Mouse (Mus musculus) bone marrow, adult 2 months (tissue): Measurements from ENCODE around the gene Elf5. TPM values are rescaled to one million over a fixed set of nuclear protein-coding genes. Genes with fewer than 3 reads are reported as not detected.

Experiments used
- H3K27ac ChIP-seq: fragments of 200-500 bp; 2 replicates; pipeline ENCODE4 v1.5.1; 2012; ENCODE audit warnings: low read depth, mild to moderate bottlenecking, control low read depth, inconsistent platforms, low read length; ENCODE audit not compliant: control insufficient read depth, poor library complexity, insufficient read depth
- H3K4me1 ChIP-seq: fragments of 200-500 bp; 2 replicates; pipeline ENCODE4 v1.6.1; 2011; ENCODE audit warnings: low read length; ENCODE audit not compliant: control insufficient read depth, insufficient read depth
- H3K4me3 ChIP-seq: fragments of 200-500 bp; replicated peaks from 2 replicates; pipeline ENCODE3; 2011; ENCODE audit warnings: mild to moderate bottlenecking, low read depth, low read length, control low read depth; ENCODE audit not compliant: control insufficient read depth
- CTCF ChIP-seq: fragments of 200-500 bp; IDR thresholded peaks from 2 replicates; pipeline ENCODE4 v1.5.1; 2011; ENCODE audit warnings: low read length, control low read depth; ENCODE audit not compliant: control insufficient read depth, insufficient read depth
- POLR2A ChIP-seq: fragments of 200-500 bp; IDR thresholded peaks from 2 replicates; pipeline ENCODE4 v1.6.1; 2011; ENCODE audit warnings: low read depth, mild to moderate bottlenecking, control low read depth, low read length, borderline replicate concordance; ENCODE audit not compliant: control insufficient read depth
- WGBS: fragments of 180-500 bp; shearing (Covaris S2); methylation state at CpG from one replicate; pipeline ENCODE4 v1.1.7; 2018; 5-methylcytosine and 5-hydroxymethylcytosine counted together
- polyA plus RNA-seq: library from polyadenylated mRNA; stranded (reverse); fragments of >200 nt; gene quantifications from 2 replicates; pipeline ENCODE4 v1.2.4, GENCODE M21; 2011; ENCODE audit warnings: low replicate concordance; ENCODE audit not compliant: missing spikeins, insufficient read depth, insufficient read length

The Elf5 gene
- polyA plus RNA-seq, 1 experiment: not detected

- TF ChIP-seq POLR2A (no peak), CTCF (no peak)
- peak overlapping the region; percentile 92; the same call in 1 of the 2 replicates for H3K27ac ChIP-seq
- H3K4me1 ChIP-seq: peaks cover 2% of the 10 kb centered on the region
- WGBS: 19% methylated on average over 5 of the region's 5 CpGs
- peak overlapping the region; percentile 99 for H3K4me3 ChIP-seq
Measured at GRCm38 (mm10) chr2:103483986-103484520, 72.6 kb downstream of the Elf5 start.

DNA sequence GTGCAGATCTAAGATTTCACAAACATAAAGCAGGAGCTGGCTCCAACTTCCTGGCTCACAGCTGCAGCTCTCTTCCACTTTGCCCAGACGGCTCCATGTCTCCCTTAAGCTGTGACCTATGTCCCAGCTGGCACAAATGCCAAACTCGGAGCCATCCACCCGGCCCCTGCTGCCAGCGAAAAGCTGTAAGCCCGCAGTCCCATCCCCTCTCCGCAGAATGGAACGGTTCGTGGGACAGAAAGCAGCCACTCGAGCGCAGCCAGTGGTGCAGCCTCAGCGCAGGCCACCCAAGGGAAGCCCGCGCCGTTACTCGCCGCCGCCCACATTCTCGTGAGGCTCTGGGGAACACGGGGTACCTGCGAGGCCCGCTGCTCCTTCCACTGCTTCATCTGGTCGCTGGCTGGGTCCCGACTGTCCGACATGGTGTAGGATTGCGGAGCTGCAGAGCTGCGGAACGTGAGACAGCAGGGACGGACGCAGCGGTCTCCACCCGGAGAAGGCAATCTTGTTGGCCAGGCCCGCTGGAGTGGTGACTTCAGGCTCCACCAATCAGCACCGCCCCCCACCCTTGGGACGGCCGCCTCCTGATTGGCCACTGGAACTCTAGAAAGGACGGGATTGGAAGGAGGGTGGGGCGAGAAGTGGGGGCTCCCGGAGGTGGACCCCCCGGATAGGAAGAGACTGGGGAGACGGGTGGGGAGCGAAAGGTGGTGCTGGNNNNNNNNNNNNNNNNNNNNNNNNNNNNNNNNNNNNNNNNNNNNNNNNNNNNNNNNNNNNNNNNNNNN lies 73.3 kb downstream of the Elf5 start, which contains the start of gene Cat:
Gene Cat (minus strand): TSS at position 544 of the 785 bp plus-strand sequence.
- TF ChIP-seq CTCF: peak; percentile 14; the same call in 1 of the 2 replicates
- peak; percentile 100 for TF ChIP-seq POLR2A
- H3K27ac ChIP-seq: peak within 1 kb of the TSS; percentile 92
- H3K4me1 ChIP-seq: peaks cover 2% of the 10 kb centered on the region
- under 1% methylated on average over 41 of the region's 41 CpGs for WGBS
- H3K4me3 ChIP-seq: peak within 1 kb of the TSS; percentile 99

DNA sequence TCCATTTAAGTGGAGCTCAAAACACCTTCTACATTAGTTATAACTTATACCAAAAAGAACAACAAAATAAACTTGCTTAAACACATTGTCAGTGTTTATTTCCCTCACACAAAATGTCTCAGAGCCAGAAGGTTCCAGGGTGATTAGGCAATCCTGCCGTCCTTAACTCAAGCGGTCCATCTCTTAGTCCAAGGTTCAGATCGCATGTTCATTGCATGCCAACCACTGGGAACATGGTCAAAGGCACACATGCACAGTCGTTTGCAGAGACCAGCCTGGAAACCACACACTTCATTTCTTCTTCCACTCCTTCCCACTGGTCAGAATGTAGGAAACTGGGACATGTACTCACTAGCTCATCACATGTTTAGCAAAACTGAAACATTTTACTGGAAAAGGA lies 81.0 kb downstream of the Elf5 start:
- Histone ChIP-seq H3K4me1 (no peaks in the 10 kb centered on the region; the same call in 1 of the 2 replicates), H3K27ac (no peak overlapping the region), H3K4me3 (no peak overlapping the region)
- 66% methylated on average over 4 of the region's 4 CpGs for WGBS
- TF ChIP-seq POLR2A (no peak), CTCF (no peak)

DNA sequence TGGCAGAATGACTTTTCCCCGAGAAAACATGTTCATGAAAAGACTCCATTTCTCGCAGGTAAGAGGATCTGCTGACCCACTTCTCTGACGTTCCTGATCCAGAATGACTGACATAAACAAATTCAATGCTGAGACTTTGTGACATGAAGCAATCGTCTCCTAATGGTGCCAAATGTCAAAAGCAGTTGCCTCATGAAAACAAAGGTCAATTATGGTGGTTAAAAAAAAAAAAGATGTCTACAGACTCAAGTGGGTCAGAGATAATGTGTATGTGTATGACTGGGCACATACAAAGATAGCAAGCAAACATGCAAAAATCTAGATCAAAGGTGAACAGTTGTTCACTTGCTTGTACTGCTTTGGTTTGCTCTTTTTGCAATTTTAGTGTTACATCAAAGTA lies 82.3 kb downstream of the Elf5 start:
- TF ChIP-seq CTCF: no peak
- no peak for TF ChIP-seq POLR2A
- no peak overlapping the region for H3K4me3 ChIP-seq
- no peaks in the 10 kb centered on the region; the same call in 1 of the 2 replicates for H3K4me1 ChIP-seq
- no peak overlapping the region for H3K27ac ChIP-seq
- WGBS: 67% methylated on average over 4 of the region's 4 CpGs

GRCm38 (mm10) chr2:103495633-103496418 lies 84.3 kb downstream of the Elf5 start:
- peak overlapping the region; percentile 66 for H3K27ac ChIP-seq

More at GRCm38 (mm10) chr2:103495633-103496418, 84.3 kb downstream of the Elf5 start:
- no peak for TF ChIP-seq CTCF
- no peak for TF ChIP-seq POLR2A
- WGBS: 16% methylated on average over 6 of the region's 6 CpGs
- no peaks in the 10 kb centered on the region; the same call in 1 of the 2 replicates for H3K4me1 ChIP-seq
- H3K4me3 ChIP-seq: no peak overlapping the region

Other genes with a start within 250 kb of the Elf5 start
- not detected in 2 replicates for gene Ehf, start 108.4 kb upstream of the Elf5 start, polyA plus RNA-seq
- gene Cat, start 73.5 kb downstream of the Elf5 start, polyA plus RNA-seq: 59.9 and 62.6 TPM in 2 replicates
- gene Abtb2, start 154.6 kb downstream of the Elf5 start, polyA plus RNA-seq: 0.84 and 4.2 TPM in 2 replicates